Mouse (Mus musculus) kidney, adult 2 months (tissue): ENCODE measurements around the gene Rnf212b. TPM values are rescaled to one million over a fixed set of nuclear protein-coding genes. Genes with fewer than 3 reads are reported as not detected.

ENCODE experiments used
- DNase-seq: peaks from one replicate; pipeline ENCODE4 v3.0.0; 2021
- H3K27ac ChIP-seq: fragments of 200-500 bp; 2 replicates; pipeline ENCODE4 v1.5.1; 2012; ENCODE audit warnings: low read depth, low read length, control low read depth, inconsistent platforms; ENCODE audit not compliant: insufficient read depth
- H3K27me3 ChIP-seq: fragments of 200-500 bp; replicated peaks from 2 replicates; pipeline ENCODE4 v1.6.1; 2012; ENCODE audit warnings: mild to moderate bottlenecking, moderate library complexity, low read length, inconsistent platforms; ENCODE audit not compliant: control insufficient read depth, insufficient read depth
- H3K36me3 ChIP-seq: fragments of 200-500 bp; 2 replicates; pipeline ENCODE4 v1.6.1; 2012; ENCODE audit warnings: mild to moderate bottlenecking, moderate library complexity, low read length, inconsistent platforms; ENCODE audit not compliant: control insufficient read depth, insufficient read depth
- H3K4me1 ChIP-seq: fragments of 200-500 bp; 2 replicates; pipeline ENCODE4 v1.6.1; 2011; ENCODE audit warnings: low read length; ENCODE audit not compliant: control insufficient read depth, insufficient read depth
- H3K4me3 ChIP-seq: fragments of 200-500 bp; 2 replicates; pipeline ENCODE4 v1.5.1; 2011; ENCODE audit warnings: mild to moderate bottlenecking, low read depth, low read length, control low read depth; ENCODE audit not compliant: insufficient read depth
- CTCF ChIP-seq: fragments of 200-500 bp; conservative IDR thresholded peaks from 2 replicates; pipeline ENCODE4 v1.5.1; 2011; ENCODE audit warnings: low read depth, mild to moderate bottlenecking, control low read depth, low read length, moderate library complexity, mixed read lengths; ENCODE audit not compliant: insufficient read depth, insufficient read length
- POLR2A ChIP-seq: fragments of 200-500 bp; IDR thresholded peaks from one replicate; pipeline ENCODE4 v1.6.1; 2011; ENCODE audit warnings: low read depth, low read length, control low read depth
- WGBS: fragments of 180-500 bp; shearing (Covaris S2); methylation state at CpG from one replicate; pipeline ENCODE4 v1.1.7; 2018; 5-methylcytosine and 5-hydroxymethylcytosine counted together
- polyA plus RNA-seq: library from polyadenylated mRNA; depleted of rRNA; stranded (reverse); fragments of >200 nt; gene quantifications from 2 replicates; pipeline ENCODE4 v1.2.3, GENCODE M21; 2012

The Rnf212b gene
- polyA plus RNA-seq, 1 experiment, result 7.6 TPM

DNA sequence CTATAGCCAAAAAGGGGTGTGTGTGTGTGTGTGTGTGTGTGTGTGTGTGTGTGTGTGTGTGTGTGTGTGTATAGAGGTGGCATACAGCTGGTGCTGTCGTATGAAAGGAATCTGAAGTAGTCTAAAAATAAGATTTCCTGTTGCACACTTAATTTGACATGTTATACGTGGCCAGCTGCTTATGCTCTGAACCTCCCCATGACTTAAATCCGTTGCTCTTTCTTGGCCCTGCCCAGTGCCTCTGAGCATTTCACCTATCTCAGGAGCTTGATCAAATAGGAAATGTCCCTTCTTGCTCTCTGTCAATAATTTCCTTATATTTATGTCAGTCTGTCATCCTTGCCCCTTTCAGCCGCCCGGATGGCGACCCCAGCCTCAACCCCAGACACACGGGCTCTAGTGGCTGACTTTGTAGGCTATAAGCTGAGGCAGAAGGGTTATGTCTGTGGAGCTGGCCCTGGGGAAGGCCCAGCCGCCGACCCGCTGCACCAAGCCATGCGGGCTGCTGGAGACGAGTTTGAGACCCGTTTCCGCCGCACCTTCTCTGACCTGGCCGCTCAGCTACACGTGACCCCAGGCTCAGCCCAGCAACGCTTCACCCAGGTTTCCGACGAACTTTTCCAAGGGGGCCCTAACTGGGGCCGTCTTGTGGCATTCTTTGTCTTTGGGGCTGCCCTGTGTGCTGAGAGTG, 70.2 kb downstream of the Rnf212b start:
- 20% methylated on average over 21 of the region's 21 CpGs for WGBS
- Histone ChIP-seq H3K27me3 (no peaks in the 10 kb centered on the region), H3K36me3 (no peaks in the 10 kb centered on the region), H3K27ac (peak overlapping the region; percentile 74), H3K4me3 (peak overlapping the region; percentile 64), H3K4me1 (peaks cover 9% of the 10 kb centered on the region; the same call in 1 of the 2 replicates)
- no peak for DNase-seq
- no peak for TF ChIP-seq POLR2A
- no peak for TF ChIP-seq CTCF

DNA sequence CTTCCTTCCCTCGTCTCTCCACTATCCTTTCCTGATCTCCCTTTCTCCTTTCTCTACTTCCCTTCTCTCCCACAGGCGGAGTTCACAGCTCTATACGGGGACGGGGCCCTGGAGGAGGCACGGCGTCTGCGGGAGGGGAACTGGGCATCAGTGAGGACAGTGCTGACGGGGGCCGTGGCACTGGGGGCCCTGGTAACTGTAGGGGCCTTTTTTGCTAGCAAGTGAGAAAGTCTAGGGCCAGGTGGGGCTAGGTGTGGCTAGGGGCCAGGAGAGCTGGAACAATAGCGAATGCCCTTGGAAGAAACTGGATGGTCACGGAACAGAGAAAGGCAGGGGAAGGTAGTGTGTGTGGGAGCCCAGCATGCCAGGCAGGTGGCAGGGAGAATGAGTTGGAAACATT, 71.4 kb downstream of the Rnf212b start:
- 90% methylated on average over 11 of the region's 11 CpGs for WGBS
- no peak overlapping the region for H3K27ac ChIP-seq
- TF ChIP-seq POLR2A, result no peak
- no peak for TF ChIP-seq CTCF
- no peak for DNase-seq
- H3K4me3 ChIP-seq, result no peak overlapping the region
- H3K36me3 ChIP-seq, result no peaks in the 10 kb centered on the region
- H3K27me3 ChIP-seq, result no peaks in the 10 kb centered on the region
- peaks cover 9% of the 10 kb centered on the region; the same call in 1 of the 2 replicates for H3K4me1 ChIP-seq

DNA sequence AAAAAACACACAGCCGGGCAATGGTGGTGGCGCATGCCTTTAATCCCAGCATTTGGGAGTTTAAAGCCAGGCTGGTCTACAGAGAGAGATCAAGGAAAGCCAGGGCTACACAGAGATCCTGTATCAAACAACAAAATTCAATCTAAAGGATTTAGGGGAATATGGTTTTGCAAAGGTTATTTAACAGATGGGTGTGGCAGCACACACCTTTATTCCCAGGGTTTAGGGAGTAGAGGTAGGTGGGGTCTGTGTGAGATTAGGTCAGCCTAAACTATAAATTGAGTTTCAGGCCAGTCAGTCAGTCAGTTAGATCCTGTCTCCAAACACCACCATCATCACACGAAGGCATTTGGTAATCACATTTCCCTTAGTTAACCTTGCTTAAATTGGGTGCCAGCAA, 78.3 kb downstream of the Rnf212b start, which contains the start of gene Pabpn1:
TSS of gene Pabpn1 (plus strand) at position 301 of the 400 bp plus-strand sequence.
- H3K4me3 ChIP-seq, result no peak within 1 kb of the TSS

DNA sequence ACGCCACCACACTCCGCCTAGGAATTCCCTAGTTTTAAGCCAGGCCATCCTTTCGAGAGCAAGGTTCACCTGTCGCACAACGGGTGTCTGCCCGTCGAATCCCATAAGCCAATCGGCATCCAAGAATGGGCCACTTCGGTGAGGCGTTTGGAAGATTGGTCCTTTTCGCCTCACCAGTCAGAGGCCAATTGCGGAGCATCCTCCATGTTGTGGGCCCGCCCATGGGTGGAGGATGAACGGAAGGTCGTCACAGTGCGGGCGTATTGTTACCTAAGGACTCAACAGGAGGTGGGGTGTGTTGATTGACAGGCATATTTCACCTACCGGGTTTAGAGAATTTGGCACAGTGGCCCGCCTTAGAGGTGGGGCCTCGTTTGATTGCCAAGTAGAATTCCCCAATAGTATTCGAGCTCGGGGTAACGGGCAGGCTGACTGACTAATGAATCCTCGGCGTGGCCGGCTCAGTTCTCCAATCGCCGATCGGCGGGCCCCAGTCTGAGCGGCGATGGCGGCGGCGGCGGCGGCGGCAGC, 79.8 kb downstream of the Rnf212b start:
- peaks cover 7% of the 10 kb centered on the region; the same call in 1 of the 2 replicates for H3K4me1 ChIP-seq
- H3K27me3 ChIP-seq, result no peaks in the 10 kb centered on the region
- WGBS, result under 1% methylated on average over 38 of the region's 38 CpGs
- H3K27ac ChIP-seq, result peak overlapping the region; percentile 27
- H3K4me3 ChIP-seq, result peak overlapping the region; percentile 99
- no peak for TF ChIP-seq CTCF
- TF ChIP-seq POLR2A, result peak; percentile 82
- DNase-seq, result peak; percentile 100
- peaks cover 11% of the 10 kb centered on the region for H3K36me3 ChIP-seq

More for the DNA sequence above, 78.3 kb downstream of the Rnf212b start, which contains the start of gene Pabpn1:
- H3K27ac ChIP-seq, result peak within 1 kb of the TSS; percentile 27
- H3K4me1 ChIP-seq, result peaks cover 7% of the 10 kb centered on the region; the same call in 1 of the 2 replicates
- H3K36me3 ChIP-seq, result peaks cover 8% of the 10 kb centered on the region; the same call in 1 of the 2 replicates
- TF ChIP-seq CTCF, result no peak
- DNase-seq, result no peak
- H3K27me3 ChIP-seq, result no peaks in the 10 kb centered on the region
- WGBS, result 94% methylated on average over 3 of the region's 3 CpGs

DNA sequence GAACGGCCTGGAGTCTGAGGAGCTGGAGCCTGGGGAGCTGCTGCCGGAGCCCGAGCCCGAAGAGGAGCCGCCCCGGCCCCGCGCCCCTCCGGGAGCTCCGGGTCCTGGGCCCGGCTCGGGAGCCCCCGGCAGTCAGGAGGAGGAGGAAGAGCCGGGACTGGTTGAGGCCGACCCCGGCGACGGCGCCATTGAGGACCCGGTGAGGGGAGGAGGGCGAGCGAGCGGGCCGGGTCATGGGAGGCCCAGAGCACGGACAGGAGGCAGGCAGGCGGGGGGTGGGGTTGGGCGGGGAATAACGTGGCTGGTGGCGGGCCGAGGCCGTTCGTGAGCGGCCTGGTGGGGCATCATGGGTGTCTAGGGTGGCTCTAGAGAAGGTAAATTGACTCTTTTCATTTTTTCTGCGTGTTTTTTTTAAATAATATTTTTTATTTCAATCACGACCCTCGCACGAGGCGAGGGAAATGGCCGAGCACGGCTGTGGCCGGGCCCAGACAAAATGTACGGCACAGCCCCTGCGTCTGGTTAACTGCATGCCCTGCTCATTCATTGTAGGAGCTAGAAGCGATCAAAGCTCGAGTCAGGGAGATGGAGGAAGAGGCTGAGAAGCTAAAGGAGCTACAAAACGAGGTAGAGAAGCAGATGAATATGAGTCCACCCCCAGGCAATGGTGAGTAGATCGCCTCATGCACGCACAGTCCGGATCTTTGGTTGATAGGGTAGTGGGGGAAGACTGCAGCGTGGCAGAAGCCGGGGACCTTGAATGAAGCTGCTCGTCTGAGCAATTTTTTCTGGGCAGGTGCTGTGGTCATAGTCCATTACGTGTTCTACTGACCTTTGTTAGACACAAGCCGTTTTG, 80.6 kb downstream of the Rnf212b start:
- DNase-seq, result peak; percentile 75
- peaks cover 7% of the 10 kb centered on the region; the same call in 1 of the 2 replicates for H3K4me1 ChIP-seq
- H3K36me3 ChIP-seq, result peaks cover 11% of the 10 kb centered on the region
- TF ChIP-seq POLR2A (no peak), CTCF (no peak)
- H3K27ac ChIP-seq, result peak overlapping the region; percentile 95
- peak overlapping the region; percentile 99 for H3K4me3 ChIP-seq
- no peaks in the 10 kb centered on the region for H3K27me3 ChIP-seq
- WGBS, result 1% methylated on average over 54 of the region's 54 CpGs

DNA sequence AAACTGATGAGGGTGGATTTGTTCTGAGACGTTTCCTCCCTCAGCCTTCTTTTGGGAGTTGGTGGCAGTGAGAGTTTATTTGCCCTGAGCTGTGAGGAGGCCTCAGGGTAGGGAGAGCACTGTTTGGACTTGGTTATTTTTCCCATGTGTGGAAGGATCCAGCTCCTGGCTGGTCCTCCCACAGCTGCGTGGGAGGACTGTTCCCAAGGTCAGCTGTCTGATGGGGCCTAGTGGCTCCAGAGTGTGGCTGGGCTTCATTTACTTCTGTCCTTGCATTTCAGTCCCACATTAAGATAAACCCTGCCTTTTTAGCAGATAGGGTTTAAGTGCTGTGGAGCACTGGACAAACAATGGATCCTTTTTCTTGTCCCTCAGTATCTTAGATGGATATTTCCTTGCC, 83.5 kb downstream of the Rnf212b start:
- DNase-seq, result no peak
- 25% methylated on average over 2 of the region's 2 CpGs for WGBS
- Histone ChIP-seq H3K27ac (no peak overlapping the region), H3K27me3 (no peaks in the 10 kb centered on the region), H3K4me3 (no peak overlapping the region), H3K36me3 (peaks cover 11% of the 10 kb centered on the region), H3K4me1 (peaks cover 12% of the 10 kb centered on the region; the same call in 1 of the 2 replicates)
- TF ChIP-seq CTCF (no peak), POLR2A (no peak)

DNA sequence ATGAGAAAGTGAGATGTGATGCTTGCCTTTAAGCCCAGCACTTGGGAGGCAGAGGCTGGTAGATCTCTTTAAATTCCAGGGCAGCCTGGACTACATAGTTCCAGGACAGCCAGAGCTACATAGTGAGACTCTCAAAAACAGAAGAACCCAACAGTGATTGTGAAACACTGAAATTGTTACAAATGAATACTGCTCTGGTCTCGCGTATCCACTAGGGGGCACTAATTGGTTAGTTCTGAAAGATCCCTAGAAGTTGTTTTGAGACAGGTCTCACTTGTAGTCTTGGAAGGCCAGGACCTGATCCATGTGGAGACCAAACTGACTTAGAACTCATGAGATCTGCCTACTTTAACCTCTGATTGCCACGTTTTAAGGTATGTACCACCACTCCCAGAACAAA, 86.4 kb downstream of the Rnf212b start:
- Histone ChIP-seq H3K36me3 (peaks cover 11% of the 10 kb centered on the region), H3K4me1 (peaks cover 8% of the 10 kb centered on the region; the same call in 1 of the 2 replicates), H3K27ac (no peak overlapping the region), H3K4me3 (no peak overlapping the region), H3K27me3 (no peaks in the 10 kb centered on the region)
- TF ChIP-seq CTCF (peak; percentile 41), POLR2A (no peak)
- peak; percentile 89 for DNase-seq
- under 1% methylated on average over 3 of the region's 3 CpGs for WGBS
